ENCODE assay signal across 14 mouse cellular contexts in genomic region chr7:143341301-143341980, GRCm38 (mm10).
DNase-seq lines count a peak whose midpoint lies in the region; ATAC-seq and TF ChIP-seq lines count a peak whose summit lies in the region.
"Had no signal": no experiment of that assay in that cellular context is flagged by ENCODE, and none has a peak within 500 bp of the region (broad histone marks: within the 10 kb centered on the region; RNA-seq: fewer than 3 reads in every experiment).

No protein-coding gene starts in this region.

- H3K9me3 ChIP-seq in intestine, embryonic 16.5 days (ENCODE audit: control insufficient read depth, low read length), result no peaks in the 10 kb centered on the region
- no peaks in the 10 kb centered on the region for H3K9me3 ChIP-seq in stomach, embryonic 16.5 days (replicated peaks; ENCODE audit: control insufficient read depth, low read length)
- no peaks in the 10 kb centered on the region for H3K9me3 ChIP-seq in hindbrain, embryonic 11.5 days (ENCODE audit: control insufficient read depth, low read length)

- TF ChIP-seq POLR2A in kidney, adult 2 months (IDR thresholded peaks at IDR 0.05; ENCODE audit: low read depth, low read length), result no peak

- WGBS in kidney, adult 2 months, result 66% methylated on average over 3 of the region's 3 CpGs
- WGBS in intestine, embryonic 16.5 days, result 50% methylated on average over 3 of the region's 3 CpGs
- 46% methylated on average over 3 of the region's 3 CpGs for WGBS in stomach, embryonic 16.5 days
- WGBS in hindbrain, embryonic 11.5 days, result 93% methylated on average over 3 of the region's 3 CpGs

- H3K4me2 ChIP-seq in intestine, embryonic 16.5 days (ENCODE audit: low read depth, low read length), result no peak overlapping the region
- H3K4me2 ChIP-seq in stomach, embryonic 16.5 days (ENCODE audit: low read depth, low read length), result no peak overlapping the region
- no peak overlapping the region for H3K4me2 ChIP-seq in hindbrain, embryonic 11.5 days (replicated peaks; ENCODE audit: low read depth, low read length)
- H3K4me2 ChIP-seq: hindbrain, embryonic 14.5 days; limb, embryonic 12.5 days had no signal

- peak; percentile 26 for DNase-seq in kidney, adult 2 months
- DNase-seq in kidney, adult 18-20 months, result no peak
- peak; percentile 21 for DNase-seq in ovary, postnatal 36 days (ENCODE audit: low spot score)
- DNase-seq in ovary, postnatal 14 days (ENCODE audit: low spot score), result no peak
- no peak for DNase-seq in hindbrain, embryonic 11.5 days (ENCODE audit: low spot score)
- DNase-seq: cerebellum, adult 9-10 months; lung, postnatal 10 days; thymus, postnatal 25 days had no signal

- H3K36me3 ChIP-seq in kidney, adult 2 months (ENCODE audit: control insufficient read depth, insufficient read depth, low read length), result no peaks in the 10 kb centered on the region
- H3K36me3 ChIP-seq in intestine, embryonic 16.5 days (ENCODE audit: control insufficient read depth, insufficient read depth, low read length), result no peaks in the 10 kb centered on the region
- no peaks in the 10 kb centered on the region for H3K36me3 ChIP-seq in stomach, embryonic 16.5 days (ENCODE audit: control insufficient read depth, insufficient read depth, low read length)
- no peaks in the 10 kb centered on the region for H3K36me3 ChIP-seq in hindbrain, embryonic 11.5 days (ENCODE audit: control insufficient read depth, insufficient read depth, low read length)
- H3K36me3 ChIP-seq: limb, embryonic 12.5 days; midbrain, embryonic 10.5 days had no signal

- H3K4me3 ChIP-seq in kidney, adult 2 months (ENCODE audit: insufficient read depth, low read depth, low read length), result no peak overlapping the region
- H3K4me3 ChIP-seq in intestine, embryonic 16.5 days (ENCODE audit: low read length), result no peak overlapping the region
- H3K4me3 ChIP-seq in stomach, embryonic 16.5 days (replicated peaks; ENCODE audit: low read length), result no peak overlapping the region
- no peak overlapping the region for H3K4me3 ChIP-seq in hindbrain, embryonic 11.5 days (ENCODE audit: low read depth, low read length)
- H3K4me3 ChIP-seq: limb, embryonic 12.5 days; midbrain, embryonic 10.5 days had no signal

- peak; percentile 82 for ATAC-seq in intestine, embryonic 16.5 days
- peak; percentile 61; the same call in 1 of the 2 replicates for ATAC-seq in stomach, embryonic 16.5 days (ENCODE audit: insufficient read depth, low FRiP score)
- no peak for ATAC-seq in hindbrain, embryonic 11.5 days (ENCODE audit: low FRiP score)
- ATAC-seq: Patski had no signal

- no peak overlapping the region for H3K27ac ChIP-seq in kidney, adult 2 months (ENCODE audit: insufficient read depth, low read depth, low read length)
- H3K27ac ChIP-seq in intestine, embryonic 16.5 days (ENCODE audit: low read length), result peak overlapping the region; percentile 67
- peak overlapping the region; percentile 66 for H3K27ac ChIP-seq in stomach, embryonic 16.5 days (ENCODE audit: low read length)
- no peak overlapping the region for H3K27ac ChIP-seq in hindbrain, embryonic 11.5 days (ENCODE audit: low read depth, low read length)
- H3K27ac ChIP-seq: hindbrain, embryonic 14.5 days; limb, embryonic 12.5 days had no signal

- no peak for TF ChIP-seq CTCF in kidney, adult 2 months (conservative IDR thresholded peaks at IDR 0.05; ENCODE audit: insufficient read depth, insufficient read length, low read depth, low read length)

- no peaks in the 10 kb centered on the region for H3K27me3 ChIP-seq in kidney, adult 2 months (replicated peaks; ENCODE audit: control insufficient read depth, insufficient read depth, low read length)
- no peaks in the 10 kb centered on the region for H3K27me3 ChIP-seq in intestine, embryonic 16.5 days (replicated peaks; ENCODE audit: control insufficient read depth, insufficient read depth, low read length)
- H3K27me3 ChIP-seq in stomach, embryonic 16.5 days (ENCODE audit: control insufficient read depth, insufficient read depth, low read length), result no peaks in the 10 kb centered on the region
- H3K27me3 ChIP-seq in hindbrain, embryonic 11.5 days (ENCODE audit: control insufficient read depth, insufficient read depth, low read length), result no peaks in the 10 kb centered on the region
- H3K27me3 ChIP-seq: Patski had no signal

- H3K4me1 ChIP-seq in kidney, adult 2 months (ENCODE audit: control insufficient read depth, insufficient read depth, low read length), result peaks cover 3% of the 10 kb centered on the region; the same call in 1 of the 2 replicates
- H3K4me1 ChIP-seq in intestine, embryonic 16.5 days (ENCODE audit: control insufficient read depth, insufficient read depth, low read length), result peaks cover 6% of the 10 kb centered on the region; the same call in 1 of the 2 replicates
- H3K4me1 ChIP-seq in stomach, embryonic 16.5 days (ENCODE audit: control insufficient read depth, insufficient read depth, low read length), result peaks cover 12% of the 10 kb centered on the region
- H3K4me1 ChIP-seq in hindbrain, embryonic 11.5 days (replicated peaks; ENCODE audit: control insufficient read depth, insufficient read depth, low read length), result no peaks in the 10 kb centered on the region

- H3K9ac ChIP-seq in intestine, embryonic 16.5 days (ENCODE audit: low read depth, low read length), result no peak overlapping the region
- no peak overlapping the region for H3K9ac ChIP-seq in stomach, embryonic 16.5 days (ENCODE audit: low read length)
- no peak overlapping the region for H3K9ac ChIP-seq in hindbrain, embryonic 11.5 days (ENCODE audit: low read depth, low read length)
- H3K9ac ChIP-seq: hindbrain, embryonic 14.5 days; limb, embryonic 12.5 days had no signal

Comparison
In these comparisons a context has a peak if more than half of its experiments do, and no peak if none do; other contexts are left out.
1. DNase-seq: peak in kidney, adult 2 months (single experiment) and ovary, postnatal 36 days (single experiment); none in kidney, adult 18-20 months (single experiment), ovary, postnatal 14 days (single experiment) and hindbrain, embryonic 11.5 days (single experiment).
2. H3K27ac ChIP-seq: peak in intestine, embryonic 16.5 days (single experiment) and stomach, embryonic 16.5 days (single experiment); none in kidney, adult 2 months (single experiment) and hindbrain, embryonic 11.5 days (single experiment).